Mouse (Mus musculus) T-cell, adult 2 months (primary cell): ENCODE results near the gene Ms4a6d.
"Not testable (repeated sequence)": the region's sequence is repeated elsewhere in the genome, so short reads cannot be mapped to it uniquely, and the experiment has no call there.

Experiments used
- DNase-seq: peaks from one replicate; pipeline ENCODE4 v3.0.0; 2022; ENCODE audit warnings: low spot score

Ms4a6d gene

DNA sequence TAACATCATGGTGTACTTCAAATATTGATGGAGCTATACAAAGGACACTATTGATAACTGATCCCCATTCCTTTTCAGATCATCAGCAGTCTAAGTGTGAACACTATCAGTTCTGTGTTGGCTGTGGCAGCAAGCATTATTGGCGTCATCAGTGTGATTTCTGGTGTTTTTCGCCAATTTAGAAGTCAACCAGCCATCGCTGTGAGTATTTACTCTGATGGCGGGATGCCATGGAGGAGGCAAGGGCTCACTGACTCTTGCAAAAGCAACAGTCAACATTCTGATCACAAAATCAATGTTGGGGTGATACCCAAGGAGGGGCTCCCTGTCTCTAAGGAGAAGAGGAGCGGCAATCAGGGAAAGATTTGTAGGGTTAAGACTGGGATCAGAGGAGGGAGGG lies 49.9 kb downstream of the Ms4a6d start:
- DNase-seq, result no peak

DNA sequence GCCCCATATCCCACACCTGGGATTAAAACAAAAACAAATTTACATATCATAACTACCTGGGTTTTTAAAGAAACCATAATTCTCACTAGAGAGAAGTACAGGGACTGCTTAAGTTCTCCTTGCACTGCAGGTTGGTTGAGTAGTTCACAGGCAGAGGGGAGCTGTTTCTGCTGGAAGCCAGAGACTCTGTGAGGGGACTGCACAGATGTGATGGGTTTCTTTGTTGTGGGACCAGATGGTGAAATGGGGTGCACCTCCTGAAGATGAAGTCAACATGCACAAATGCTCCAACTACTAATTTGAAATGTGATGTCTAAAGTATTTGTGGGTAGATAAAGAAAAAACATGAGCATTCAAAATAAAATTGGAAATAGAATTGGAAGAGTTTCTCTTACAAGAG lies 56.7 kb downstream of the Ms4a6d start:
- peak; percentile 41 for DNase-seq

DNA sequence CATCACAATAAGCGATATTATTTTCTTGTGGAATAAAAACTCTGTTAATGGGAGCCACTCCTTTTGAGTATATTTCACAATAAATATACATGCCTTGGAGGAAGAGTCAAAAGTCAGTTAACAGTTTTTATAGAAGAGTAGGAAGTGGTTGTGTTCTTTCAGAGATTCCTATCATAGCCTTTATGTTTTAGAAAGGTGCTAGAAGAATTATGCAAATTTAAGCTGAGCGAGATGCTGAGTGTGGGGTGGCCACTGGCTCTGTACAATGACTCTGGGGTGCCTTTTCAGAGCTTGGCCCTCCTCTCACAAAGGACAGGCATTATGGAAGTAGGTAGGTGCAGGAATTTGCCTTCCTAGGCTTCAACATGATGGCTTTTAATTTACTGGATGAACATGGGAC lies 60.3 kb downstream of the Ms4a6d start:
- not testable (repeated sequence) for DNase-seq

DNA sequence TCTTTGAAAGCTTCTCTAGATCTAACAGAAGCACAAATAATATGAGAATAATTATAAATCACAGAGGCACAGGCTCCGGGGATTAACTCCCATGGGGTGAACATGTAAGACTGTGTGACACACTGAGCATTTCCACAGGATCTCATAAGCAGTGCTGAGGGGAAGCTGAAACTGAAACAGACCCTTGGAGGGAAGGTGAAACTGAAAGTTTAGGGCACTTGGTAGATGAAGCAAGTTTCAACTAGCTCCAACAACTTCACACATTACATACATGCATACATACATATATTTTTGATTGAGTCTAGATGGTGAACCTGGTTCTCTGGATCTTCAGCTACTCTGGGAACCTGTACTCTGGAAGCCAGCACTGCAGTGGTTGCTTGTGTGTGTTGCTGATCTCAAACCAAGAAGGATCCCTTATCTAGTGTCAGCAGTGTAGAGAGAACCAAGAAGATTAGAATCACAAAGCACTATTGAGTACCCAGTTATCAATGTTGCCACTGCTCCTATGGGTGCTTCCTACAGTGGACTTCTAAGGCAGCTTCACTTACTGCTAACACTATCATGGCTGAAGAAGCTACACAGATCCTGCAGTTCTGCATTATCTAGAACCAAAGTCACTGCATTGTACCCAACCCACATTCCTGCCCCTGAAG lies 64.4 kb downstream of the Ms4a6d start:
- DNase-seq, result peak; percentile 70

DNA sequence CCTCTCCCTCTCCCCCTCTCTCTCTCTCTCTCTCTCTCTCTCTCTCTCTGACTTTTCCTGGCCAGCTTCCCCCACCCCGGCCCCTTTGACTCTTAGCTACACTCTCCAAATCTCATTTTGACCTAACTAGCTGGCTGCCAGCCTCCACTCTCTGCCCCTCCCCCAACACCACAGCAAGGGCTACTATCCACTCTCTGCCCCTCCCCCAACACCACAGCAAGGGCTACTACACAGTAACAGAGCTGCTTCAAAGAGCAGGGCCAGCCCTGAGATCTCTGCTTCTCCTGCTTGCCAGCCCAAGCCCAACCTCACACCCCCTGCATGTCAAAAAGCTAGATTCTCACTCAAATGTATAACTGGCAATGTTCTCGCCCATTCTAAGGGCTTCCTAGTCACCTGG lies 67.3 kb downstream of the Ms4a6d start:
- DNase-seq, result no peak
